Mouse (Mus musculus): ENCODE measurements around the gene F10. TPM values are rescaled to one million over a fixed set of nuclear protein-coding genes. Genes with fewer than 3 reads are reported as not detected.

F10 gene
- total and polyA plus RNA-seq, 3 experiments: not detected

DNA sequence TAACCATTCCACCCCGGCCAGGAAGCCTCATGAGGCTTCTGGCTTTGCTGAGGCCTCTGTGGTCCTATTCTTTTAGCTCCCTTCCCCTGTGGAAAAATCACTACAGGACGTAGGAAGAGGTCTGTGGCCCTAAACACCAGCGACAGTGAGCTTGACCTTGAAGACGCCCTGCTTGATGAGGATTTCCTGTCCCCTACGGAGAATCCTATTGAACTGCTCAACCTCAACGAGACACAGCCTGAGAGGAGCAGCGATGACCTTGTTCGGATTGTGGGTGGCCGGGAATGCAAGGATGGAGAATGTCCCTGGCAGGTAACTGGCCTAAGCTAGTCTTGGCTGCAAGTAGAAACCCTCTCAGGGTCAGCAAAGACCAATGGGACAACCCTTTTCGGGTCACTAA is 13.4 kb downstream of the F10 start:
- TF ChIP-seq ELF1 (IDR thresholded peaks at IDR 0.05; ENCODE audit: low read depth, low read length) (no peak), NELFE (IDR thresholded peaks at IDR 0.05; ENCODE audit: low read depth, low read length) (no peak), JUN (IDR thresholded peaks at IDR 0.05; ENCODE audit: insufficient read depth, low read depth, low read length) (no peak), ZNF384 (IDR thresholded peaks at IDR 0.05; ENCODE audit: low read depth, low read length) (no peak), TBP (conservative IDR thresholded peaks at IDR 0.05; ENCODE audit: low read depth, low read length) (no peak), EP300 (IDR thresholded peaks at IDR 0.05; ENCODE audit: low read length) (no peak), USF1 (IDR thresholded peaks at IDR 0.05; ENCODE audit: low read depth, low read length) (no peak)
- no peaks in the 10 kb centered on the region for H3K4me1 ChIP-seq (ENCODE audit: control insufficient read depth in 1 of 2, insufficient read depth in 2 of 2)
- H3K36me3 ChIP-seq (replicated peaks in 1 of 2; ENCODE audit: control insufficient read depth in 1 of 2, insufficient read depth in 1 of 2, low read length in 1 of 2): no peaks in the 10 kb centered on the region
- in situ Hi-C loops (cut with MboI; ENCODE audit: low pct_ligation_motif_present, low pct_unique_long_range_greater_than_20kb, low sequenced_read_pairs) (no loop called here), dilution Hi-C loops (cut with MboI; ENCODE audit: extremely low pct_ligation_motif_present, extremely low pct_unique_long_range_greater_than_20kb, low sequenced_read_pairs) (no loop called here)
- H3K27me3 ChIP-seq (replicated peaks): peaks cover 89% of the 10 kb centered on the region
- H3K79me2 ChIP-seq (replicated peaks; ENCODE audit: control insufficient read depth, extremely low read depth, insufficient read depth, poor library complexity, severe bottlenecking): no peaks in the 10 kb centered on the region
- DNase-seq (ENCODE audit: extremely low read depth): no peak
- H3K4me3 ChIP-seq (replicated peaks in 1 of 3; ENCODE audit: low read depth in 2 of 3, low read length in 2 of 3, poor library complexity in 1 of 3): no peak overlapping the region
- peaks cover 7% of the 10 kb centered on the region for H3K9me3 ChIP-seq (replicated peaks; ENCODE audit: low read length)
- H3K4me2 ChIP-seq (ENCODE audit: insufficient read depth, low read depth, poor library complexity, severe bottlenecking): no peak overlapping the region
- H3K27ac ChIP-seq (ENCODE audit: insufficient read depth, low read depth): no peak overlapping the region
- no peak overlapping the region for H3K9ac ChIP-seq (ENCODE audit: insufficient read depth, low read depth)

DNA sequence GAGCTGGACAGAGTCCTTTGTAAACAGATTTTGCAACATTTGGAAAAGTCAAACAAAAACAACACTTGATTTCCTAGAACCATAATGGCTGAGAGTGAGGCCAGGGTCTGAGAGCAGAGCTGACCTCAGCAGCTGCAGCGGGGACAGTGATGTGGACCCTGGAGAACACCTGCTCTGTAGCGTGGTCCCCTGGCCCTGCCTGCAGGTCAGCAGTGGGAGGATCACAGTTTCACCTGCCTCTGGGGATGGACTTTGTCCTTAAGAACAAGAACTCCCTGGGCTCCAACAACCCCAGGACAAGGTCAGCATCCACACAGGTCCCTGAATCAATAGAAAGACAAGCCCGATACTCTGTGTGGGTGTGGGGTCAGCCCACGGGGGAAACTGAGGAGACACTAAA is 20.2 kb downstream of the F10 start:
- Histone ChIP-seq H3K27me3 (replicated peaks) (peaks cover 89% of the 10 kb centered on the region), H3K79me2 (replicated peaks; ENCODE audit: control insufficient read depth, extremely low read depth, insufficient read depth, poor library complexity, severe bottlenecking) (no peaks in the 10 kb centered on the region), H3K27ac (ENCODE audit: insufficient read depth, low read depth) (no peak overlapping the region), H3K9ac (ENCODE audit: insufficient read depth, low read depth) (no peak overlapping the region), H3K4me3 (replicated peaks in 1 of 3; ENCODE audit: low read depth in 2 of 3, low read length in 2 of 3, poor library complexity in 1 of 3) (no peak overlapping the region), H3K4me1 (ENCODE audit: control insufficient read depth in 1 of 2, insufficient read depth in 2 of 2) (no peaks in the 10 kb centered on the region), H3K9me3 (replicated peaks; ENCODE audit: low read length) (no peaks in the 10 kb centered on the region), H3K36me3 (replicated peaks in 1 of 2; ENCODE audit: control insufficient read depth in 1 of 2, insufficient read depth in 1 of 2, low read length in 1 of 2) (no peaks in the 10 kb centered on the region), H3K4me2 (ENCODE audit: insufficient read depth, low read depth, poor library complexity, severe bottlenecking) (no peak overlapping the region)
- in situ Hi-C loops (cut with MboI; ENCODE audit: low pct_ligation_motif_present, low pct_unique_long_range_greater_than_20kb, low sequenced_read_pairs): no loop called here
- TF ChIP-seq RCOR1 (conservative IDR thresholded peaks at IDR 0.05; ENCODE audit: low read depth, low read length) (no peak), POLR2A (IDR thresholded peaks at IDR 0.05; ENCODE audit: low read depth, low read length) (no peak), EP300 (IDR thresholded peaks at IDR 0.05; ENCODE audit: low read length) (no peak), USF1 (IDR thresholded peaks at IDR 0.05; ENCODE audit: low read depth, low read length) (no peak), GABPA (IDR thresholded peaks at IDR 0.05; ENCODE audit: insufficient replicate concordance, low read depth, low read length) (no peak), MAZ (IDR thresholded peaks at IDR 0.05; ENCODE audit: low read depth, low read length) (no peak), CHD2 (IDR thresholded peaks at IDR 0.05; ENCODE audit: low read length) (no peak), ETS1 (conservative IDR thresholded peaks at IDR 0.05; ENCODE audit: low read depth, low read length) (no peak), USF2 (conservative IDR thresholded peaks at IDR 0.05; ENCODE audit: low read depth, low read length) (no peak), RAD21 (IDR thresholded peaks at IDR 0.05; ENCODE audit: low read depth, low read length) (no peak), ELF1 (IDR thresholded peaks at IDR 0.05; ENCODE audit: low read depth, low read length) (no peak), MAFK (IDR thresholded peaks at IDR 0.05; ENCODE audit: insufficient replicate concordance, low read length) (no peak), SMC3 (IDR thresholded peaks at IDR 0.05; ENCODE audit: low read depth, low read length) (no peak), BHLHE40 (IDR thresholded peaks at IDR 0.05; ENCODE audit: low read depth, low read length) (no peak)
- dilution Hi-C loops (cut with MboI; ENCODE audit: extremely low pct_ligation_motif_present, extremely low pct_unique_long_range_greater_than_20kb, low sequenced_read_pairs): no loop called here
- no peak for DNase-seq (ENCODE audit: extremely low read depth)
